Mouse (Mus musculus) neural tube, embryonic 12.5 days (tissue): ENCODE measurements at regions not wholly inside any gene's neighbourhood (a gene's known extent, or its start where the extent isn't known, plus 50 kb on each side); places are given as distances from the start of the nearest gene placed in this dataset.

Experiments
- ATAC-seq: fragments of 200-750 bp; cut with Nextera tagmentation; 2 replicates; pipeline ENCODE4 v1.8.0; 2017; ENCODE audit warnings: low read depth, mild to moderate bottlenecking, moderate TSS enrichment, moderate library complexity; ENCODE audit not compliant: low FRiP score
- H3K27ac ChIP-seq: fragments of 300-500 bp; sonication (generic); 2 replicates; pipeline ENCODE4 v1.5.1; 2016
- H3K27me3 ChIP-seq: fragments of 300-500 bp; sonication (generic); replicated peaks from 2 replicates; pipeline ENCODE4 v1.6.1; 2016; ENCODE audit warnings: mild to moderate bottlenecking
- H3K36me3 ChIP-seq: fragments of 300-500 bp; sonication (generic); 2 replicates; pipeline ENCODE4 v1.6.1; 2016; ENCODE audit warnings: mild to moderate bottlenecking
- H3K4me1 ChIP-seq: fragments of 300-500 bp; sonication (generic); 2 replicates; pipeline ENCODE4 v1.6.1; 2016
- H3K4me2 ChIP-seq: fragments of 300-500 bp; sonication (generic); replicated peaks from 2 replicates; pipeline ENCODE4 v1.6.1; 2016; ENCODE audit warnings: mild to moderate bottlenecking
- H3K4me3 ChIP-seq: fragments of 300-500 bp; sonication (generic); 2 replicates; pipeline ENCODE4 v1.5.1; 2016
- H3K9ac ChIP-seq: fragments of 300-500 bp; sonication (generic); 2 replicates; pipeline ENCODE4 v1.6.1; 2016; ENCODE audit warnings: mild to moderate bottlenecking
- H3K9me3 ChIP-seq: fragments of 300-500 bp; sonication (generic); 2 replicates; pipeline ENCODE4 v1.6.1; 2016; ENCODE audit warnings: mild to moderate bottlenecking
- WGBS: fragments of 180-500 bp; shearing (Covaris S2); methylation state at CpG from one replicate; pipeline ENCODE4 v1.1.7; 2016; 5-methylcytosine and 5-hydroxymethylcytosine counted together

GRCm38 (mm10) chr13:3752334-3752733, 51.8 kb downstream of the Calml3 start:
- 89% methylated on average over 5 of the region's 5 CpGs for WGBS
- Histone ChIP-seq H3K4me2 (no peak overlapping the region), H3K9me3 (no peaks in the 10 kb centered on the region), H3K9ac (no peak overlapping the region), H3K36me3 (no peaks in the 10 kb centered on the region), H3K4me1 (no peaks in the 10 kb centered on the region), H3K27ac (no peak overlapping the region), H3K27me3 (no peaks in the 10 kb centered on the region), H3K4me3 (no peak overlapping the region)
- ATAC-seq: no peak

- Histone ChIP-seq H3K27ac (no peak overlapping the region), H3K9me3 (no peaks in the 10 kb centered on the region), H3K4me3 (no peak overlapping the region), H3K9ac (no peak overlapping the region), H3K27me3 (no peaks in the 10 kb centered on the region), H3K36me3 (no peaks in the 10 kb centered on the region), H3K4me1 (no peaks in the 10 kb centered on the region), H3K4me2 (no peak overlapping the region)
- ATAC-seq: no peak
- 74% methylated on average over 1 of the region's 1 CpGs for WGBS
Measured at GRCm38 (mm10) chr13:3751222-3751621, 52.9 kb downstream of the Calml3 start.

GRCm38 (mm10) chr13:3750756-3751155, 53.4 kb downstream of the Calml3 start:
- no peak overlapping the region for H3K4me2 ChIP-seq
- no peak overlapping the region for H3K9ac ChIP-seq
- H3K9me3 ChIP-seq: no peaks in the 10 kb centered on the region
- no peak overlapping the region for H3K27ac ChIP-seq
- H3K4me3 ChIP-seq: no peak overlapping the region
- no peaks in the 10 kb centered on the region for H3K27me3 ChIP-seq
- no peak for ATAC-seq
- H3K36me3 ChIP-seq: no peaks in the 10 kb centered on the region
- WGBS: 70% methylated on average over 1 of the region's 1 CpGs
- H3K4me1 ChIP-seq: no peaks in the 10 kb centered on the region

GRCm38 (mm10) chr13:3749646-3750045, 54.5 kb downstream of the Calml3 start:
- no peak overlapping the region for H3K9ac ChIP-seq
- no peak overlapping the region for H3K27ac ChIP-seq
- H3K4me1 ChIP-seq: no peaks in the 10 kb centered on the region
- no peak overlapping the region for H3K4me3 ChIP-seq
- H3K9me3 ChIP-seq: no peaks in the 10 kb centered on the region
- WGBS: 87% methylated on average over 3 of the region's 3 CpGs
- no peaks in the 10 kb centered on the region for H3K36me3 ChIP-seq
- no peak overlapping the region for H3K4me2 ChIP-seq
- no peaks in the 10 kb centered on the region for H3K27me3 ChIP-seq
- ATAC-seq: no peak

- Histone ChIP-seq H3K4me3 (no peak overlapping the region), H3K4me1 (no peaks in the 10 kb centered on the region), H3K27me3 (no peaks in the 10 kb centered on the region), H3K9ac (no peak overlapping the region), H3K4me2 (no peak overlapping the region), H3K27ac (no peak overlapping the region), H3K36me3 (no peaks in the 10 kb centered on the region), H3K9me3 (no peaks in the 10 kb centered on the region)
- WGBS: 85% methylated on average over 5 of the region's 5 CpGs
- no peak for ATAC-seq
Measured at GRCm38 (mm10) chr13:3748859-3749258, 55.3 kb downstream of the Calml3 start.

GRCm38 (mm10) chr13:3746524-3746923, 57.6 kb downstream of the Calml3 start:
- no peak overlapping the region for H3K4me3 ChIP-seq
- H3K27ac ChIP-seq: no peak overlapping the region
- 0 out of 2 replicates have a peak, but pooled peaks cover 9% of the 10 kb centered on the region for H3K4me1 ChIP-seq
- WGBS: 66% methylated on average over 10 of the region's 10 CpGs
- H3K4me2 ChIP-seq: no peak overlapping the region
- no peaks in the 10 kb centered on the region for H3K9me3 ChIP-seq
- no peak overlapping the region for H3K9ac ChIP-seq
- no peaks in the 10 kb centered on the region for H3K36me3 ChIP-seq
- ATAC-seq: no peak
- no peaks in the 10 kb centered on the region for H3K27me3 ChIP-seq

- Histone ChIP-seq H3K9ac (no peak overlapping the region), H3K4me3 (no peak overlapping the region), H3K36me3 (no peaks in the 10 kb centered on the region), H3K4me1 (0 out of 2 replicates have a peak, but pooled peaks cover 9% of the 10 kb centered on the region), H3K27ac (no peak overlapping the region), H3K9me3 (no peaks in the 10 kb centered on the region), H3K4me2 (no peak overlapping the region), H3K27me3 (no peaks in the 10 kb centered on the region)
- WGBS: 60% methylated on average over 3 of the region's 3 CpGs
- ATAC-seq: no peak
Measured at GRCm38 (mm10) chr13:3744870-3745269, 59.2 kb downstream of the Calml3 start.

- no peak for ATAC-seq
- Histone ChIP-seq H3K27ac (no peak overlapping the region), H3K4me3 (no peak overlapping the region), H3K9me3 (no peaks in the 10 kb centered on the region), H3K9ac (no peak overlapping the region), H3K4me1 (0 out of 2 replicates have a peak, but pooled peaks cover 9% of the 10 kb centered on the region), H3K4me2 (no peak overlapping the region), H3K36me3 (no peaks in the 10 kb centered on the region), H3K27me3 (no peaks in the 10 kb centered on the region)
- 90% methylated on average over 6 of the region's 6 CpGs for WGBS
Measured at GRCm38 (mm10) chr13:3743692-3744457, 60.2 kb downstream of the Calml3 start.

GRCm38 (mm10) chr13:3742763-3743401, 61.2 kb downstream of the Calml3 start:
- WGBS: 59% methylated on average over 4 of the region's 4 CpGs
- Histone ChIP-seq H3K9me3 (no peaks in the 10 kb centered on the region), H3K36me3 (no peaks in the 10 kb centered on the region), H3K4me2 (no peak overlapping the region), H3K9ac (no peak overlapping the region), H3K4me3 (no peak overlapping the region), H3K27me3 (no peaks in the 10 kb centered on the region), H3K4me1 (0 out of 2 replicates have a peak, but pooled peaks cover 9% of the 10 kb centered on the region), H3K27ac (no peak overlapping the region)
- peak; percentile 42 for ATAC-seq

- Histone ChIP-seq H3K27me3 (no peaks in the 10 kb centered on the region), H3K9me3 (no peaks in the 10 kb centered on the region), H3K4me2 (no peak overlapping the region), H3K9ac (no peak overlapping the region), H3K4me3 (no peak overlapping the region), H3K4me1 (0 out of 2 replicates have a peak, but pooled peaks cover 9% of the 10 kb centered on the region), H3K36me3 (no peaks in the 10 kb centered on the region), H3K27ac (no peak overlapping the region)
- 66% methylated on average over 2 of the region's 2 CpGs for WGBS
- peak; percentile 72 for ATAC-seq
Measured at GRCm38 (mm10) chr13:3742094-3742730, 61.9 kb downstream of the Calml3 start.

GRCm38 (mm10) chr13:3730699-3731021, 73.5 kb downstream of the Calml3 start:
- Histone ChIP-seq H3K4me3 (no peak overlapping the region), H3K27ac (no peak overlapping the region)
- WGBS: 5% methylated on average over 2 of the region's 2 CpGs

GRCm38 (mm10) chr13:3729926-3730698, 74.0 kb downstream of the Calml3 start:
- no peaks in the 10 kb centered on the region for H3K27me3 ChIP-seq
- no peak overlapping the region for H3K9ac ChIP-seq
- 1% methylated on average over 3 of the region's 3 CpGs for WGBS
- H3K4me2 ChIP-seq: no peak overlapping the region
- peak; percentile 74 for ATAC-seq
- H3K4me1 ChIP-seq: peaks cover 7% of the 10 kb centered on the region
- H3K4me3 ChIP-seq: no peak overlapping the region
- H3K36me3 ChIP-seq: no peaks in the 10 kb centered on the region
- H3K9me3 ChIP-seq: no peaks in the 10 kb centered on the region
- H3K27ac ChIP-seq: no peak overlapping the region

More at GRCm38 (mm10) chr13:3730699-3731021, 73.5 kb downstream of the Calml3 start:
- no peaks in the 10 kb centered on the region for H3K27me3 ChIP-seq
- peaks cover 7% of the 10 kb centered on the region for H3K4me1 ChIP-seq
- H3K36me3 ChIP-seq: no peaks in the 10 kb centered on the region
- no peaks in the 10 kb centered on the region for H3K9me3 ChIP-seq
- no peak overlapping the region for H3K9ac ChIP-seq
- H3K4me2 ChIP-seq: no peak overlapping the region
- ATAC-seq: 0 out of 2 replicates have a peak, but pooled peaks have one; percentile 9
